Mouse (Mus musculus): Measurements from ENCODE around the gene Sec14l4. TPM values are rescaled to one million over a fixed set of nuclear protein-coding genes. Genes with fewer than 3 reads are reported as not detected.
"Not testable (repeated sequence)": the region's sequence is repeated elsewhere in the genome, so short reads cannot be mapped to it uniquely, and the experiment has no call there.

The Sec14l4 gene
- total RNA-seq, 2 experiments from 2014 or later = not detected

DNA sequence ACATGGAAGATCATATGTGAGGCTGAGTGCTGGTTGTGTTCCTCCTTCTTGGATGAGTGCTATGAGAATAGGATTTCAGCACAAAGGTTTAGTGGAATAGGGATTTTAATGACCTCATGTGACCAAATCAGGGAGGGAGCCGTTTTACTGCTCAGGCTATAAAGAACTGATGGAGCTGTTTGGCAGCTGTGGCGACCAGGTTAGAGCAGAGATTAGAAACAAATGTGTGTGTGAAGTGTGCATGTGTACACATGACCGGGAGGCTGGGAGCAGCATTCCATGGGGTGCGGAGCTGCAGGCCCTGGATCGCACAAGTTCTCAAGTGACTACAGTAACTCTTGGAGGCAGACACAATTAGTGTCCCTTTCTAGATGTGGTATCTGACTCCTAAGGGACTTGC, 31.7 kb upstream of the Sec14l4 start:
- intact Hi-C loops (cut with DNase I) = no loop called here
- no peak overlapping the region for H3K4me3 ChIP-seq
- no peak for DNase-seq
- TF ChIP-seq CTCF (IDR thresholded peaks at IDR 0.05) = no peak
- no peak overlapping the region for H3K27ac ChIP-seq

GRCm38 (mm10) chr11:4001603-4002002, 29.7 kb upstream of the Sec14l4 start:
- intact Hi-C loops (cut with DNase I) = loop anchor here (1.0 kb wide), 1 partner anchor 82 kb away; no protein-coding TSS in a partner anchor
- Histone ChIP-seq H3K4me3 (no peak overlapping the region), H3K27ac (no peak overlapping the region)
- peak; percentile 60 for DNase-seq
- TF ChIP-seq CTCF (IDR thresholded peaks at IDR 0.05) = peak; percentile 85

DNA sequence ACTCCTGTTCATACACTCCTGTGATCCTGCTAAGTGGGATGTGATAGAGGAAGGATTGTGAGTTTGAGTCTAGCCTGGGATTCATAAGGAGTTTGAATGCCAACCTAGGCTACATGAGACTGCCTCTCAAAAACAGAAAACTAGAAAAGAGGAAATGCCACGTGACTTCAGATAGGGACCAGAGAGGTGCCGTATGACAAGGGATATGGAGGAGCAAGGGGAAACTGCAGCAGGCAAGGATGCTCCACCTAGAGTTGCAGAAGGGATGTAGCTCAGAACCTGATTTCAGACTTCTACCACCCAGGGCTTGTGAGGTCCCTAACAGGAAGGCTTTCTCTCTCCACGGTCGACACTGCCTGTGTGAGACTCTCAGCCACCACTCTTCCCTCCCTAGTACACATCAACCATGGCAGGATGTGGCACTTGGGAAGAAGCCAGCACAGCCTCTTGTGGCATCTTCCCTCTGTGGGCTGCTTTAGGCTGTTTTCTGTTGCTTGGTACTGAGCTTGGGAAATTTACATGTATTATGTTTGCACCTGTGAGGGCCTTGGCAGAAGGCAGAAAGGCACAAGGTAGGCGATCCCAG, 25.9 kb upstream of the Sec14l4 start:
- intact Hi-C loops (cut with DNase I) = no loop called here
- TF ChIP-seq CTCF (IDR thresholded peaks at IDR 0.05) = no peak
- no peak overlapping the region for H3K27ac ChIP-seq
- H3K4me3 ChIP-seq = no peak overlapping the region
- no peak for DNase-seq

GRCm38 (mm10) chr11:4006462-4006861, 24.8 kb upstream of the Sec14l4 start:
- H3K27ac ChIP-seq = no peak overlapping the region
- H3K4me3 ChIP-seq = no peak overlapping the region
- TF ChIP-seq CTCF (IDR thresholded peaks at IDR 0.05) = no peak; the same call in 1 of the 2 replicates
- intact Hi-C loops (cut with DNase I) = no loop called here
- no peak for DNase-seq

- H3K27ac ChIP-seq = no peak overlapping the region
- DNase-seq = no peak
- TF ChIP-seq CTCF (IDR thresholded peaks at IDR 0.05) = no peak
- no peak overlapping the region for H3K4me3 ChIP-seq
- intact Hi-C loops (cut with DNase I) = no loop called here
Observed at GRCm38 (mm10) chr11:4012616-4013015, 18.6 kb upstream of the Sec14l4 start.

DNA sequence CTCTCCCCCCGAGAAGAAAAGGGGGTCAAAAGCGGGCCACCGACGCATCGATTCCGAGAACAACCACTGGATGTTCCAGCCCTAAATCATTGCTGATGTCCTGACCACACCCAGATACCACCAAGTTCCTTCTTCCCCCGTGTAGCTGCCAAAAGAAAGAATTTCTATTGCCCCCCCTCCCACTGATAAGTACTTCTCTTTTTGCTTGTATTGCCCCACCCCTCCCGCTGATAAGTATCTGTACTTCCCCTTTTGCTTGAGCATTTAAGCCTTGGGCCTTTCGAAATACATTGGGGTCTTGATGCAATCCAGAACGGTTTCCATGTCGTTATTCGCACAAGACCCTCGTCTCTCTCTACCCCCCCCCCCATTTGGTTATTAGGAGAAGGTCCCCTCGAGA, 15.5 kb upstream of the Sec14l4 start:
- DNase-seq; H3K27ac ChIP-seq; intact Hi-C loops (cut with DNase I); H3K4me3 ChIP-seq: not testable (repeated sequence)

GRCm38 (mm10) chr11:4022111-4022510, 9.2 kb upstream of the Sec14l4 start:
- H3K27ac ChIP-seq; intact Hi-C loops (cut with DNase I); DNase-seq; H3K4me3 ChIP-seq: not testable (repeated sequence)

DNA sequence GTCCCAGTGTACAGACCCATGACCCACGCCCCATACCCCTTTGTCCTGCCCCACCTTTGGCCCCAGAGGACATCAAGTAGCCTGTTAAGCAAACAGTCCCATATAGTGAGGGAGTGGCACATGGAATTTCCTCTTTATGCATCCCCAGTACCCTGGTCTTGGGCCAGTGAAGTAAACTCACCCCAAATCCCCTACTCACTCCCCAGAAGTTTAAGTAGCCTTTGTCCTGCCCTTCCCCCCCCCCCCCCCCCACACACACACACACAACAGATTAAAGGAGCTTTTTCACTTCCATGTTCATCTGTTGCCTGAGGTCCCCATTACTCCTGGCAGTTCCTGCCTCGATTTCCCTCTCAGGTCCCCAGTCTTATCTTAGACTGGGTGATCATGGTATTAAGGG, 7.9 kb upstream of the Sec14l4 start:
- no peak for TF ChIP-seq CTCF (IDR thresholded peaks at IDR 0.05)
- intact Hi-C loops (cut with DNase I) = no loop called here
- DNase-seq = no peak

GRCm38 (mm10) chr11:4027066-4027465, 4.2 kb upstream of the Sec14l4 start:
- intact Hi-C loops (cut with DNase I) = no loop called here
- Histone ChIP-seq H3K4me3 (no peak overlapping the region), H3K27ac (no peak overlapping the region)
- no peak for TF ChIP-seq CTCF (IDR thresholded peaks at IDR 0.05)
- DNase-seq = no peak

More for the DNA sequence above, 7.9 kb upstream of the Sec14l4 start:
- Histone ChIP-seq H3K27ac (no peak overlapping the region), H3K4me3 (no peak overlapping the region)

DNA sequence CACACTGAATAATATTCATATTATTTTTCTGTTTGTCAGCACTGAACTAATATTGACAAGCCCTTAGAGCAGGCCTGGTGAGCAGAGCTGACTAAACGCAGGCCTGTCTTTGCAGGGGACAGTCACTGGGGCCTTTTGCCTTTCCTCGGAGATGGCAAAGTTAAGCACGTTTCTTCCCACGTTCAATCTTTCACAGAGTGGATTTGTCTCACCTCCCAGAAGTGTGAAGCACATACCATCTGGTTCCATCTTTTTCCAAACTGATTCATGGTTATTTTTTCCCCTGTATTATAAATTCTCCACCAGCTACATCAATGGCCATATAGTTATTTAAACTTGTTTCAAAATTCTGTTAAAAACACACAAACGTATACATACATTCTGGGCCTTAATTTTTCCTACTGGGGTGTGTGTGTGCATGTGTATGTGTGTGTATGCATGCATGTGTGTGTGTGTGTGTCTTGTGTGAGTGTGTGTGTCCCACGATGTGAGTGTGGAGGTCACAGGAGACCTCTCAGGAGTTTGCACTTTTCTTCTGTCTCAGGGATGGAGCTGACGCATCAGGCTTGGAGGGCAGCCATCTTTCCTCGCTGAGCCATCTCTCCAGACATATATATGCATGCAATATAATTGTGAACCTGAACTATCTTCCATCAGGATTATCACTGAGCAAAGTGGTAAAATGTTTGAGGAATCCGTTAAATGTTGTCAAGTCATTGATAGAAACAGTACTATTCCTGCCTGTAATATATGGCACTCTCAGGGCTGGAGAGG, 3.5 kb upstream of the Sec14l4 start:
- Histone ChIP-seq H3K4me3 (no peak overlapping the region), H3K27ac (no peak overlapping the region)
- intact Hi-C loops (cut with DNase I) = no loop called here
- TF ChIP-seq CTCF (IDR thresholded peaks at IDR 0.05) = no peak
- DNase-seq = no peak

DNA sequence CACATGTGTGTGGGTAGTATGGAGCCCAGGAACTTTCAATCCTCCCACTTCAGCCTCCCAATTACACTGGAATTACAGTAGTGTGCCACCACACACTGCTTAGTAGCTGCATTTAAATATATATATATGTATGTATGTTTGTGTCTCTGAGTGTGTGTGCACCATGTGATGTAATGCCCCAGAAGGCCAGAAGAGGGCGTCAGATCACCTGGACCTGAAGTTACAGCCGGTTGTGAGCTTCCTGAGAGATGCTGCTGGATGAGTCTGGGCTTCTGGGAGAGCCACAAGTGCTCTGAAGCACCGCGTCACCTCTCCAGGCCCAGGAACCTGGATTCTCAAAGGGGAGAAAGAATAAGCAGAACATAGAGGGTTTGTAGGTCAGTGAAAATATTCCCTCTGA, 1.9 kb upstream of the Sec14l4 start:
- Histone ChIP-seq H3K4me3 (no peak overlapping the region), H3K27ac (no peak overlapping the region)
- DNase-seq = no peak
- intact Hi-C loops (cut with DNase I) = no loop called here
- TF ChIP-seq CTCF (IDR thresholded peaks at IDR 0.05) = no peak

- no peak overlapping the region for H3K4me3 ChIP-seq
- DNase-seq = peak; percentile 29
- no peak overlapping the region for H3K27ac ChIP-seq
- intact Hi-C loops (cut with DNase I) = no loop called here
- no peak for TF ChIP-seq CTCF (IDR thresholded peaks at IDR 0.05)
Observed at GRCm38 (mm10) chr11:4031961-4032360, 699 bp downstream of the Sec14l4 start.

DNA sequence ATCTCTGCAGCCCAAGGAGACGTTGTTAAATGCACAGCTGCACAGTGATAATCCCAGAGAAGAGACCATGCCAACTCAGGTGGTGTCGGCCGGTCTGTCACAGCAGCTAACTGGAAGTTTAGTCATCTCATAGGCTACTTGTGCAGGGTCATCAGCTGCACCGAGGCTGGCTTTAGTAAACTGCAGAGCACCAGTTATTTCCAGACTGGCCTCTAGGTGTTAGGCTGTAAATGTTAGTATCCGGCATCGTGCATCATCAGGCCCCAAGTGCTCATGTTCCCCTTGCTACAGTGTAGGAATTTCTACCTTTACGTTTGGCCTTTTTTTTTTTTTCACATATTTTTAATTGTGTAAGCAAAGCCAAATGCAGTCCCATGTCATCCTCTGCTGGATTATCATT, 2.2 kb downstream of the Sec14l4 start:
- intact Hi-C loops (cut with DNase I) = no loop called here
- no peak for DNase-seq
- H3K4me3 ChIP-seq = no peak overlapping the region
- TF ChIP-seq CTCF (IDR thresholded peaks at IDR 0.05) = no peak
- H3K27ac ChIP-seq = no peak overlapping the region

GRCm38 (mm10) chr11:4034169-4034568, 2.9 kb downstream of the Sec14l4 start:
- intact Hi-C loops (cut with DNase I) = no loop called here
- H3K4me3 ChIP-seq = no peak overlapping the region
- TF ChIP-seq CTCF (IDR thresholded peaks at IDR 0.05) = no peak

More at GRCm38 (mm10) chr11:4034169-4034568, 2.9 kb downstream of the Sec14l4 start:
- DNase-seq = no peak
- no peak overlapping the region for H3K27ac ChIP-seq
